Mouse (Mus musculus): ENCODE results near the gene Tmem189.
"Not testable (repeated sequence)": the region's sequence is repeated elsewhere in the genome, so short reads cannot be mapped to it uniquely, and the experiment has no call there.

The Tmem189 gene

DNA sequence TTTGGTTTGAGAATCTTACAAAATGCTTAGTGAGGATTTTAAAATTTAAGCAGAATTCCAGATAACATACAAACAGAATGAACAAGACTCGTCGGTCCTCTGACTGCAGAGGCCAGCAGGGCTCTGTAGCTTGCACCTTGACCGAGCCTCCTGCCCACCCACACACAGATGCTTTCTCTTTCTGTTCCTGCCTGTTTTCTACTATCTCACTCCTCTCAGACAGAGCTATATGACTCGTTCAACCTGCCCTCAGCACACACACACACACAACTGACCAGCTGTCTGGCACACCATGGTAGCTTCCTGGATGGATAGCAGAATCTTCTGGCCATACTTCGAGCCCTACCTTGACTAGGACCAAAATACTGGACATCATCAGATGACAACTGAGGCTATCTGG is 66.7 kb downstream of the Tmem189 start:
- DNase-seq (ENCODE audit: low spot score in 2 of 2), result no peak

DNA sequence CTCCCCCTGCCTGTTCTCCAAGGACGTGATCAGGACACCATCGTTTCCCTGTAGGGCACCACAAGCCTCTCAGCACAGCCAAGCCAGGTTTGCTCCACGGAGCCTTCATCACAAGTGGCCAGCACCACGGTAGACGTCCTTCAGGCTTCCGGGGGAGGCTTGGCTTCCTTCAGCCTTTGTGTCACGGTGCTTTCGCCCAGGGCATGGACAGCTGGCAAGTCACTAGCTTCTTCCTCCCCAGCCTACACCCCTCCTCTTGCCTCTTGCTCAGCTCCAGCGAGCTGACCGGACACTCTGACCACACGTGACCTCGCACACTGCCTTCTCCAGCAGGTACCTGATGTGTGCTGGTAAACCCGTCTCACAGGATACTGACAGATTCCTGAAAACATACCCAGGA is 67.3 kb downstream of the Tmem189 start:
- DNase-seq (ENCODE audit: low spot score in 2 of 2), result no peak

DNA sequence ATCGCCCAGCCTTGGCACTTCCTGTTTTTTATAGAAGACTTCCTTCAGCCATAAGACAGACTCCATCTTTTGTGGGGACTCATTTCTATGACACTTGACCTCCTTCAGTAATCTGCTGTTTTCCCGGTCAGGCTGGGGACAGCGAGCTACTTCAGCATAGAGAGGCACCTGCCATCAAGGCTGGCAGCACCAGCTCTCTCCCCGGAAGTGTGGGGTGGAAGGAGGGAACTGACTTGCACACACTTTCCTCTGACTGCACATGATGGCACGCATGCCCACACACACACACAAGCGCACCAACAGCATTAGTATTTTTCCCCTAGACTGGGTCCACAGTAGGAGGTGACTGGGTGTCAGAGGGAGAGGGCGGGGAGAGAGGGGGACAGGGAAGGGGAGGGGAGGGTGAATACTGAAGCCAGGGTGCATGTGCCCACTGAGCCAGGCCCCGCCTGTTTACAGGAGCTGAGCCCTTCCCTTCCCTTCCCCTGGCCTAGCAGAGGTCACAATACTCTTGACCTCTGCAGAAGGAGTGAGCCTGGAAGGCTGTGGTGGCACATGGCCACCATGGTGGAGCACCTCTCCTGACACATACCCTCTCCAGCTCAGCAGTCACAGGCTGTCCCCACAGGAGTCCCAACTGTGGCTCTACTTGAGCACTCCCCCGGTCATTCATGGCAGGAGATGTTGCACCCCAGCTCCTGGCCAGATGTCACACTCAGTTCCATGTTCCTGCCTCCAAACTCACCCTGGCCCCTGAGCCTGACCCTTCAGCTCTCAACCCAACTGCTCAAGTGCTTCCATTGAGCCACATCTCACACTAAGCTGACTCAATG is 68.2 kb downstream of the Tmem189 start:
- DNase-seq (ENCODE audit: low spot score in 2 of 2), result no peak

DNA sequence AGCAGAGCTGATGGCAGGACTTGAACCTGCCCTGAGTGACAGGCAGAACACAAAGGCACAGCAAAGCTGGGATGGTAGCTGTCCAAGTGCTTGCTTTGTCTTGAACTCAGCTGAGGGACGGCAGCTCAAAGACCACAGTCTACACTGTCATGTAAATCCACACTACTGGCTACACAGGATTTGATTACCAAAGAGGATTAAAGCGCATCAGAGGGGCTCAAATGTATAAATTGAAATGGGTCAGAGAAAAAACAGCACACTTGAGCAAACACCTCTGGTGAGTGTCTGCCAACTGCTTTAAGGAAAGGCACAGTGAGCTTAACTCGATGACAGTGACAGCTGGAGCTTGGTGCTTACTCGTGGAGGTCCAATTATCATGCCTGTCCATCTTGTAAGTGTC is 72.2 kb downstream of the Tmem189 start:
- no peak for DNase-seq (ENCODE audit: low spot score in 2 of 2)

DNA sequence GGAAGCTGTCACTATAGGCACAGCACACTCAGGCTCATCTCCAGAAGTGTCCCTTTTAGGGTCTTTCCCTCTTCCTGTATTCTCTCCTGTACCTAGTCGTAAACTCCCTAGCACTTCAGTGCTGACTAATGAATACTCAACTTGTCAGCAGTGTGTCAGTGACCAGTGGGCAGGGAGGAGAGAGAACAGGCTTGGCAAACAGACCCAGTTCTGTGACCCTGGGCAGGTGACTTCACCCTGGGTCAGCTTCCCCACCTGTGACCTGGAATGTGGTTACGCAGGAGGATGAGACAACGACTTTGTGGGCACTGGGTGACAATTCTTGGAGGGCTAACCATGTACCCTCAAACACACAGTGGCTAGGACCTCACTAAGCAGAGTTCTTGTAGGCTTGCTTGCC is 72.6 kb downstream of the Tmem189 start:
- no peak for DNase-seq (ENCODE audit: low spot score in 2 of 2)

DNA sequence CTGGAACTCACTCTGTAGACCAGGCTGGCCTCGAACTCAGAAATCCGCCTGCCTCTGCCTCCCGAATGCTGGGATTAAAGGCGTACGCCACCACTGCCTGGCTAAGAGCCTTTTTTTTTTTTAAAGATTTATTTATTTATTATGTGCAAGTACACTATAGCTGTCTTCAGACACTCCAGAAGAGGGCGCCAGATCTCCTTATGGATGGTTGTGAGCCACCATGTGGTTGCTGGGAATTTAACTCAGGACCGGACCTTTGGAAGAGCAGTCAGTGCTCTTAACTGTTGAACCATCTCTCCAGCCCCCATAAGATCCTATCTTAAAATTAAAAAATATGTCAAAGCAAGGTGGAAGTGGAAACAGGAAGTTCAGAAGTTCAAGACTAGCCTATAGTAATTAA is 76.3 kb downstream of the Tmem189 start:
- not testable (repeated sequence) for DNase-seq (ENCODE audit: low spot score in 2 of 2)

DNA sequence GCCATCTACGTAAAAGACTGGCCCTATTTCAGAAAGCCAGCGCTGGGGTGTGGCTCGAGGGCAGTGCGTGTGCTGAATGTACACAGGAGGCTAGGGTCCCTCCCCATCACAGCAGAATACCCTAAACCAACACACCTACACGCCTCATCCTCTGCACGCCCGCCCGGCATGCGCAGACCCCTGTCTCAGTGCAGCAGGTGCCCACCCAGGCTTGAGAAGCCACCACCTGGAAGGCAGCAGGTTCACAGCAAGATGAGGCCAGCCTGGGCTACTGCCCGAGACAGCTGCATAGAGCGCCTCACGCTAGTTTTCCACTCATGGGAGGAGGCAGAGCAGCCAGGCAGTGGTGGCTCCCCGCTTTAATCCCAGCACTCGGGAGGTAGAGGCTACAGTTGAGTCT is 77.5 kb downstream of the Tmem189 start:
- no peak for DNase-seq (ENCODE audit: low spot score in 2 of 2)

DNA sequence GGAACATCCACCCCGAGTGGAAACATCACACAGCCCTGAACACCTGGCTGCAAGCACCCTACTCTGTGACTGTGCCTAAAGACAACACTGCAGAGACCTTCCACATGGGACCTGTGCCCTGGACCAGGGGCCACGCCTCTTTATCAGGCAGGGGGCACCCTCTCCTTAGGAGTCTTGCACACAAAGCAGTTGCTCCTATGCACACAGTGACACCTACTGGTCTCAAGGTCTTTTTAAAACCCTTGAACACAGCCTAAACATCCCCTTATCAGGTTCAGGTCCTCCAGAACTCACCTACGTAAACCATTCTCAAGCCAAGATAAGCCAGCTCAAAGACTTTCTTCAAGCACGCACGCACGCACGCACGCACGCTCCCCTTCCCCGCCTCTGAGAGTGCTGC is 78.3 kb downstream of the Tmem189 start:
- no peak for DNase-seq (ENCODE audit: low spot score in 2 of 2)

DNA sequence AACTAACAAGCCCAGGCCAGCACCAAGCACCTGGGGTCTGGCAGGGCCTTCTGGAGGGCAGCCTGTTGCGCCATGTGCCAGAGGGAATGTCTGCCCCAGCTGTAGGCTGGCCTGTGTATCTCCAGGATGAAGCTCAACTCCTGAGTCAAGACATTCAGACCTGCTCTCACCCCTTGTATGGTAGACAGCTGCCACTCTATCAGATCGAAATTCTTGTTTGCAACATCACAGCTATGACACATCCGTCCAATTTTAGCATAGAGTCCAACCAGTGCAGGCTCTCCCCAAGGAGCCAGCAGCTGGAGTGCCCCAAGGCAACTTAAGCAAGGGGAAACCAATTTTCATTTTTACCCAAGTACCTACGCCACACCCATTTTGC is 82.9 kb downstream of the Tmem189 start:
- DNase-seq (ENCODE audit: low spot score in 2 of 2), result no peak

DNA sequence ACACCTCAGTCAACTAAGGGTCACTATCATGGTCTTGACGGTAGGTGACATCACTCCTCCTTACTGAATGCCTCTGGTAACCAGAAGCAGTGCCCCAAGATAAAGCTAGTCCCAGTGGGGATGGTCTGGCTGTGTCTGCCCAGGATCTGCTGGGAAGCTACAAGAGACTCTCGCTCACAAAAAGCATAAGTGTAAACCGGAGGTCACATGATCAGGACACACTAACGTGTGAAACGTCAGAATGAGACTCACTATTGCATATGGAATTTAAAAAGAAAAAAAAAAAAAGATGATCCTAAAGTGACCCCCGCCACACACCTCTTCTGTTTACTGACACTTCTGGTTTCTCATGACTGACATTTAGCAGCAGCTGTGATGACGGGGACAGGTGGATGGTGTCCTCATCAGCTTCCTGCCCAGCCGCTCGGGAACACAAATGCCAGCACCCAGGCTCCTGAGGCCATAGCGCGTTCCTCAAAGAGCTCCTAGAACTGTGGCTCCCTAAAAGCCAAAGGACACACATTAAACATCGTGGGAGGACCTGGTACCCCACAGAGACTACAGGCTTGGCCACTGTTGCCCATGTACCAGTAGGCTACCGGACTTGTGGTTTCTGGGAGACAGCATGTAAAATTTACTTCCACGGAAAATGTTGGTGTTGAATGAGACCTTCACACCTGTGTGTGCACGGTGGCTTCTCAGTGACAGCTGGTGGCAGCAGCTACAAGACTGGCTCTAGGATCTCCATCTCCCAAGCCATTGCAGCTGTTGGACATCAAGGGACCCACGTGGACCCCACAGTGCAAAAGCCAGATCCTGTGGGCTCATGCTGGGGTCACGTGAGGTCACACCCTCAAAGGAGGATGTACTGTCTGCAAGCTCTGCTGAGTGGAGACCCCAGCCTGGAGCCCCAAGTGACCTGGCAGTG is 83.5 kb downstream of the Tmem189 start:
- DNase-seq (ENCODE audit: low spot score in 2 of 2), result no peak

DNA sequence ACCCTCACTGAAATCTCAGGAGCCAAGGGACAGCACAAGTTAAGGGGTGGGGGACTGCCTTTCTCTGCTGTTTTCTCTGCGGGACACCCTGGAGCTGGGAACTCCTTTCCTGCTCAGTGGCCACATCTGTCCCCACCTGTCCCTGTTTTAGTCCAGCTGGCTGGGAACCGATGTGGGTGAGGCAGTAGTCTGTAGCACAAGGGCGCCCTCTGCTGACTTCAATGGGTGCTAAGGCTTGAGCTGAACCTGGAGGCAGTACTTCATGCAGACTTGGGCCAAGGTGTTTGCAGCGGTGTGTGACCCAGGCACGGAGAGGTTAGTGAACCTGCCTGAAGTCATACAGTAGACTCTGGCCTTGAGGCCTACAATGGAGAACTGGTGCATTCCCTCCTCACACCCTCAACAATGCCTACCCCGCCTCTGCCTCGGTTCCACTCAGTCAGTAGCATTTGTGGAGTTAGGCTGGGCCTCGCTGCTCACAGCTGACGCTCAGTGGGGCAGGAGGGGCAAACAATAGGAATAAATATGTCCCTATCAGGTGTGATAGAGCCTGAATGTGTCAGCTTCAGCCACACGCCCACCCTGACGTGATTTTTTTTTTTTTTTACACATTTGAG is 84.3 kb downstream of the Tmem189 start:
- peak; percentile 54 to 92 for DNase-seq (ENCODE audit: low spot score in 2 of 2)

DNA sequence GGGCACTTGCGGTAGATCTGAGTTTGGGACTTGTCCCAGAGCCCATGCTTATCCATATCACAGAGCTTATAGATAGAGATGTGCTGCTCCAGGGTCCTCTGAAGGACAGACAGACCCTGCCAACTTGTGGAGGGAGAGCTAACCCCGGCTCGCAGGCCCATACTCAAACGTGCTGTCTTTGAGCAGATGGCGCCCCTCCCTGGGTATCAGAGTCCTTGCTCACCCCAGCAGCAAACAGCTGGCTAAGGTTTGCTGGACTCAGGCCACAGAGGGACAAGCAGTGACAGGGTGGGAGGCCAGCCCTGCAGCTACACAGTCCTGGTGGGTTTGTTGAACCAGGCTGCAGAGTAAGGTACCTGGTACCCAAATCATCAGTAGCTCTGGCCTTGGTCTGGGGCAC is 86.6 kb downstream of the Tmem189 start:
- DNase-seq (ENCODE audit: low spot score in 2 of 2), result no peak

DNA sequence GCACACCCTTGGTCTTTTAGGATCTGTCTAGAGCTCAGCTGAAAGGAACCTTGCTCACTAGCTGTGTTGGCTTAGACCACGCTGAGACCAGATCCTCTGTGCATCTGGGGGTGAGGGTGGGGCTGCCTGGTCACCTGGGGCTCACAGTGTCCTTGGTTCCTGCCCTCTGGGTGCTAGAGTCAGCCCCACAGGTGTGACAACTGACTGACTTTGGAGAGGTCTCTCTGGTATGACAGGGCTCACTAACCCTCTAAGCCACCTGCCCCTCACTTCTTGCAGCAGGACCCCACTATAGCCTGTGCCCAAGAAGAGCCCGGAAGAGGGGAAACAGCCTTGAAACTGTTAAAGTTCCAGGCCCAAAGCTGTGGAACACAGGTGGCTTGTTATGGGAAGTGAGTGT is 87.3 kb downstream of the Tmem189 start:
- no peak for DNase-seq (ENCODE audit: low spot score in 2 of 2)

DNA sequence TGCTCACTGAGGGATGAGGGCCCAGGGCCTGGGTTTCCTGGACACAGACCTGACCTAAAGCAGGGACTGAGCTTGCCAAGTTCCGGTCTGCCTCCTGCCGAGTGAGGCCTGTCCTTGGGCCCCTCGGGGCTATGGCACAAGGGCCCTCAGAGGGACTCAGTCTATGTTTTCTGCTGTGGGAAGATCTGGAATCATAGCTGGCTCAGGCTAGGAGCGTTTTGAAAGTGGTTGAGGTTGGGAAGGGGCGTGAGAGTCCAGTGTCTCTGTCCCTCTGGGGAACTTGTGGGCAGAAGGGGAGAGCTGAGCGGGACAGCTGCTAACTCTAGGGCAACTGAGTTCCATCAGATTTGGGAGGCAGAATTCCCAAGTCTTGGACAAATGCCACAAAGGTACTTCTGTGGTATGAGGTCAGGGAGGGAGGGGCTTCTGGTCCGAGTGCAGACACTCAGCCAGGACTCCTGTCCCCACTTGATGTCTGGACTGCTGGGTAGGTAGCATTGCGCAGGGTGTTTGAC is 89.1 kb downstream of the Tmem189 start:
- no peak for DNase-seq (ENCODE audit: low spot score in 2 of 2)

DNA sequence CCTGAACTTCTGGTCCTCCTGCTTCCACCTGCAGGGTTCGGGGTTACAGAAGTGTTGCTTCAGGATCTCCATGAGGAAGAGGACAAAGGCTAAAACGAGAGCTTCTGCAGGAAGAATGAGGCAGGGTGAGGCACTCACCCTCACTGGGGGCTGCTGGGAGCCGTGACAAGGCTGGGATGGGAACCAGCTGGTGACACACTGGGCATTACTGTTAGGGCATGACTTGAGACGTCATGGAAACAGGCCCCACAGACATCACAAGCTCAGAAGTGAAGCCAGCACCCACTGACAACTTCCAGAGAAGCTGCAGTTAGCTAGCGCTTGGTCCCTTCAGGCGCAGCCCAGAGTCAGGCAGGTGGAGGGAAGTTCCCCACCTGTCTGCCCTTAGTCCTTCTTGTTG is 89.7 kb downstream of the Tmem189 start:
- no peak for DNase-seq (ENCODE audit: low spot score in 2 of 2)

DNA sequence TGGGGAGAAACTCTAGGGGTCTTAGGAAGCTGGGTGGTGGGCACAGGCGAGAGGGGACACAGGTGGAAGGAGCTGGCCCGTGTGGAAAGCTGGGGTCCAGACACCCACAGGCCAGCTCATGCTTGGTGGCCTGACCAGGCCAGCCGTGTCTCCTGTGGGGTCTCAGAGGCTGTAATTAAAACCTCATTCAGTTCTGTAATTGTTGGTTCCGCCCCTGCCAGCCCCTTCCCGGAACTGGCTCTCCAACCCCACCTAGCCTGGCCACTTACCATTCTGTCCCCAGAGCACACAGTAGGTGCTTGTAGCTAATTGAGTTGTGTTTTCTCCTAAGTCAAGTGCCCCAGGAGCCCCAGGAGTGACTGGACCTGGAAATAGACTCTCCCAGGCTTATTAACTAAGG is 90.4 kb downstream of the Tmem189 start:
- no peak for DNase-seq (ENCODE audit: low spot score in 2 of 2)

DNA sequence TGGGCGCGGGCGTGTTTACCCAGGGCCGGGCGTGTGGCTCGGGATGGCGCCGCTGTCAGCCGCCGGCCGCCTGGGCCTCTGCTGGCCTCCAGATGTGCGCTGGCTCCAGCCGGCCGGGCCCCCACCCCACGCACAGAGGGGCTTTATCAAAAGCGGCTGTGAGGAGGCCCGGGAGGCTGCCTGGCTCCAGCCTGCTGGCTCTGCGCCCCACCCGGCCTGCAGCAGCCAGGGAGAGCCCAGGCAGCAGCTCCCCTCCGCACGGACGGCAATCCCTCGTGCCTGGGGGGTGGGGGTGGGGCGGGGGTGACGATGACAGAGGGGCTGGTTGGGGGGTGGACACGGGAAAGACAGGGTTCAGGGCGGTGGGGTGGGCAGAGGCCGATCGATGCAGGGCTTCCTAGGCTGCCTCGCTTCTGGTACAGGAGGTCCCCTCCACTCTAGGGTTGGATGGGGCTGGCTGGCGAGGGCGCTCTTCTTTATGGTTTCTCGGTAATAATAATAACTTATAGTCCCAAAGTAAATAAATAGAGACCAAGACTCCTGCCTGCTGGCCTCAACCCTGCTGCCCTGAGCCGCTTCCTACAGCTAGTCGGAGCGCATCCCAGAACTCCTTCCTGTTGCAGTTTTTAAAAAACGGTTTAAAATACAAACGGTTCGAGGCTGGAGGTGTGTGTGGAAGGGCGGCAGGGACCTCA is 92.0 kb downstream of the Tmem189 start:
- no peak for DNase-seq (ENCODE audit: low spot score in 2 of 2)

DNA sequence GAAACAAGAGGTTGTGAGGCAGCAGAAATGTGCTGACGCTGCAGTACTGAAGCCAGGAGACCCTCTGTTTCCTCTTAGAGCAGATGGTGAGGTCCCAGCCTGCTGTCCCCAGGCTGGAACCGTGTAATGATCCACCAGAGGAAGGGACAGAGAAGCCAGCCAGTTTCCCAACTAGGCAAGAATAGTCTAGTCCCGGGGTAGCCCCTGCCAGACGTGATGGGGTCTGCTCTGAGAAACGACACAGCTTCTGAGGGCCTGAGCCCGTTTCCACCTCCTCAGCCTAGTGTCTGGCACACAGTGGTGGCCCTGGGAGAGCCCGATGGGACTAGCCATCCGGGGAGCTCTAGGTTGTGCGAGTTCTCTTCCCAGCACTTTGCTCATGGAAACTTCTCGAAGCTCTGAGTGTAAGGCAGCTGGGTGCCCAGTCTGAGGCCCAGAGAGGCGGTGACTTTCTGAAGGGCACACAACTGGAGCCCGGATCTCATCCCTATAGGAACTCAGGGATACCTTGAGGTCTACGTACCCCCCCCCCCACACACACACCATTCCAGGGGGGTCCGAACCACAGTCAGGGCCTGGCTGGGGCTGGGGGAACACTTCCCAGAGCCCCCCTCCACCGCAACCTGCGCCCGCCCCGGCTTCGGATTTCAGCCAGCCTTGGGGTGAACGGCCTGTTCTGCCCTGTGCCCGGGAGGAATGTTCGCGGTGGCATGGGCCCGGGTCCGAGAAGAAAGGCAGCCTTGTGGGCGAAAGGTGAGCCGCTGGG is 92.7 kb downstream of the Tmem189 start:
- no peak for DNase-seq (ENCODE audit: low spot score in 2 of 2)

DNA sequence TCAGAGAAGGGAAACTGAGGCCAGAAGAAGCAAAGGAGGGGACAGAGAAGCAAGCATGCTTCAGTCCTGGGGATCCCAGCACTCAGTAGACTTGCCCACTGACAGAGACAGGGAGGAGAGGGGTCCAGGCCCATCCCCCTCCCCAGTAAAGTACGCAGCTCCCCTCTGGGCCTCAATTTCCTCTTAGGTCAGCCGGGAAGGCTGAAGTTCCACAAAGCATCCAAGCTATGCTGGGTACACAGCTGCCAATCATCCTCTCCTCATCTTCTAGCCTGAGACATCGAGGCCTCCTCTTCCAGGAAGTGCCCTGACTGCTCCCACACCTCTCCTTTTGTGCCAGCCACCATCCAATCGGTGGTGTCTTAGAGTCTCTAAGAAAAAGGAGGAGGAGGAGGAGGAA is 93.4 kb downstream of the Tmem189 start:
- DNase-seq (ENCODE audit: low spot score in 2 of 2), result no peak

DNA sequence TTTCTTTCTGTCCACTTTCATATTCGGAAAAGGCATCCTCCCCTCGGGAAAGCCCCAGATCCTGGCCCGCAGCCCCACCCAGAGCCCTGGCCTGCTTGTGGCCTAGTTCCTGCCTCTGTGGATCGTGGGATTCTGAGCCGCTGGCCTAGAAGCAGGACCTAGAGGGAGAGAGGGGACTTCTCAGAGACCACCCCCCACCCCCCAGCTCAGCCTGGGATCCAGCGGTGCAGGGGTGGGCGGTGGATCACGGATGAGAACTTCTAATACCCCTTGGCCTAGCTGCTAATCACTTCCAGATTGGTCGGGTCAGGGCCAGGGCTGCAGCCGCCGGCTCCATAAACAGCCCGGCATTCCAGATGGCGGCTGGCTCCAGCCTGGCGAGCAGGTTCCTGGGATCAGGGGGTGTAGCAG is 93.9 kb downstream of the Tmem189 start:
- no peak for DNase-seq (ENCODE audit: low spot score in 2 of 2)

DNA sequence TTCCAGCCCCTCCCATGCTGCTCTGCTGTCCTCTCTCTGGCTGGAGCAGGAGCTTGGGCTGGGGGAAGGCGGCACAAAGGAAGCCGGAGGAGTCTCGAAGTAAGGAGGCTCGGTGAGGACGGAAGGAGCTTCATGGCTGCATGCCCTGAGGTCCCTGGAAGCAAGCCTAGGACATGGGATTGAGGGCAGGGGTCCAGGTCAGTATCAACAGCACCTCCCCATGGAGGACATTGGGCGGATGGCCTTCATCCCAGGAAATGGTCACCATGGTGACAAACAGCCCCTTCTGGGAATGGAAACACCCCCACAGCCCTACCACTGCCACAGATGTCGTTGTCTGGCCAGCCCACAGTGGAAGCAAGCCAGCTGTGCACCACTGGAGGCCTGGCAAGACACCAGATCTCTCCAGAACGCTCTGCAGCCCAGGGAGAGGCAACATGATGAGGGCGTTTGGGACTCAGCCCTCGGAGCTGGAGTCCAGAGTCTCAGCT is 95.1 kb downstream of the Tmem189 start:
- peak; percentile 42 to 57 for DNase-seq (ENCODE audit: low spot score in 2 of 2)
